Mouse (Mus musculus): ENCODE measurements around the gene C1qa.

The C1qa gene

GRCm38 (mm10) chr4:136898637-136899036, at the start of gene C1qa:
Gene C1qa (minus strand): TSS chr4:136898803.
- no peak for DNase-seq (ENCODE audit: low spot score)

GRCm38 (mm10) chr4:136945397-136945796, 46.8 kb upstream of the C1qa start:
- DNase-seq (ENCODE audit: low spot score) = peak; percentile 57

GRCm38 (mm10) chr4:136944558-136945350, 46.2 kb upstream of the C1qa start:
- no peak for DNase-seq (ENCODE audit: low spot score)

- DNase-seq (ENCODE audit: low spot score) = peak; percentile 51
These were observed 44.6 kb upstream of the C1qa start for GRCm38 (mm10) chr4:136943175-136943574.

DNA sequence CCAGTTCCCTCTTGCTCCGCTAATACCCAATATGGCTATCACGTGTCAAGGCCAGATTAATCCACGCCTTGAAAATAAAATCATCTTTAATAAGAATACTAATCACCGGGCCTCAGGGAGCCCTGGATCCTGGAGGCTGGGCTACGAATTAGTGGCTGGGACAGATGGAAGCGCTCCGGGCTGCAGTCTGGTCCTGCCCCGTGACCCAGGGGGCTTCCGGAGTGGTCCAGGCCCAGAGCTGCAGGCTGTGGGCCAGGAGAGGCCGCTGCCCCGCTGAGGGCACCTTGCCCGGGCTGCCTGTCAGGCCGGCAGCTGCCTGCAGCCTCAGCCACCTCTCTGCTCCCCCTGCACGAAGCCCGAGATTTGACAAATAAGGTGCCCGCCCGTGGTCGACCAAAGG, 44.2 kb upstream of the C1qa start:
- DNase-seq (ENCODE audit: low spot score) = no peak

GRCm38 (mm10) chr4:136937935-136938334, 39.3 kb upstream of the C1qa start:
- DNase-seq (ENCODE audit: low spot score) = no peak

GRCm38 (mm10) chr4:136937344-136937743, 38.7 kb upstream of the C1qa start:
- no peak for DNase-seq (ENCODE audit: low spot score)

- no peak for DNase-seq (ENCODE audit: low spot score)
These were observed 36.4 kb upstream of the C1qa start for GRCm38 (mm10) chr4:136934746-136935613.

DNA sequence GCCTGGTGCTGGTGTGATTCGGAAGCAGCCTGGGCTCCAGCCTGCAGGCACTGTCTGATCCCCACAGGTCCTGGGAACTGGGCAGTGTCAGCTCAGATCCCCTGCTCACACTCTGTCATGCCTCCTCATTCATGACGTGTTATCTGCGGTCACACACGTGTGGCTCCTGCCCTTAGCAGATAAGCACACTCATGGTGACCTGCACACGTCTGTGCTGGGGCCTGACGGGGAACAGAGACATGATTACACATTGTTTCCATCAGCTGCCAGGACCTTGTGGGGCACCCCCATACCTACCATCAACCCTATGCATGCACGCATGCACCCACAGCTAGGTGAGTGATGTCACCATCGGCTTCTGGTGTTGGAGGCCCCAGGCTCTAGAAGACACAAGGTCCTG, 31.9 kb upstream of the C1qa start:
- DNase-seq (ENCODE audit: low spot score) = no peak

- peak; percentile 84 for DNase-seq (ENCODE audit: low spot score)
These were observed 30.3 kb upstream of the C1qa start for GRCm38 (mm10) chr4:136928928-136929327.

GRCm38 (mm10) chr4:136925804-136926203, 27.2 kb upstream of the C1qa start:
- no peak for DNase-seq (ENCODE audit: low spot score)

- peak; percentile 85 for DNase-seq (ENCODE audit: low spot score)
These were observed 25.9 kb upstream of the C1qa start for GRCm38 (mm10) chr4:136924529-136924928.

- DNase-seq (ENCODE audit: low spot score) = no peak
These were observed 20.9 kb upstream of the C1qa start for GRCm38 (mm10) chr4:136919526-136919925.

GRCm38 (mm10) chr4:136918834-136919233, 20.2 kb upstream of the C1qa start:
- DNase-seq (ENCODE audit: low spot score) = no peak

GRCm38 (mm10) chr4:136917165-136917524, 18.5 kb upstream of the C1qa start:
- DNase-seq (ENCODE audit: low spot score) = no peak

- DNase-seq (ENCODE audit: low spot score) = no peak
These were observed 18.0 kb upstream of the C1qa start for GRCm38 (mm10) chr4:136916359-136917164.

DNA sequence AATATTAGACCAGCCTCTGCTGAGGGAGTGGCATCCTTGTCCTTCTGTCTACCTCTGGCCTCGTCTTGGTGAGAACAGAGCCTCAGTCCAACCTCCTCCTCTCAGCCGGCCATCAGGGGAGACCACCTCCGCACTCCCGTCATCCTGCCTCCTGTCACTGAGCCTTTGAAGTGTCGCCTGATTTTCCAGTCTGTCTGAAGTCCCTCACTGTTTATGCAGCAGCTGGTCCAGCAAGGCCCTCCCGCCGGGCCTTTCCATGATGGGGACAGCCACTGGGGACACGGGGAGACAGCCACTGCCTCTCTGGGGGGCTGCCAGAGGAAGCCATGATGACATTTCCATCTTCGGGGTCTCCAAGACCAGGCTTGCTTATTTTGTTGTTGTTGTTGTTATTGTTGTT, 14.2 kb upstream of the C1qa start:
- no peak for DNase-seq (ENCODE audit: low spot score)

- DNase-seq (ENCODE audit: low spot score) = no peak
These were observed 13.2 kb upstream of the C1qa start for GRCm38 (mm10) chr4:136911804-136912203.

DNA sequence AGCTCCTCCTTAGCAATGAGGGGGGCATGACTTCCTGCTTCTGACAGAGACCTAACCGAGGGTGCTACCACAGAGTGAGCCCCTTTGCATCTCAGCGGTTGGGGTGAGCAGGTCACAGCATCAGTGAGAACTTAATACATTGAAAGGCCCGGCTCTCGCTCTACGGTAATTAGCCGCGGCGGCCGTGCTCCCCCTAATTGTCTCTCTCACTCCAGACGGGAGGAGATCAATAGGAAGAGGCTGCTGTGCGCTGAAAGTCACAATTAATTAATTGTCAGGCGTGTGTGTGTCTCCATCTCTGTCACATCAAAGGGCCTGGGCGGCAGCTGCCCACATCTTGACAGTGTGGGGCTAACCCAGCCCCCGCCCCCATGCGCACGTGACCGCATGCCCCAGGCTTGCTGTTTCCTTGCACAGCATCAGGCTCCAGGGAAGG, 12.6 kb upstream of the C1qa start:
- DNase-seq (ENCODE audit: low spot score) = peak; percentile 41

GRCm38 (mm10) chr4:136907809-136908208, 9.2 kb upstream of the C1qa start:
- DNase-seq (ENCODE audit: low spot score) = no peak

DNA sequence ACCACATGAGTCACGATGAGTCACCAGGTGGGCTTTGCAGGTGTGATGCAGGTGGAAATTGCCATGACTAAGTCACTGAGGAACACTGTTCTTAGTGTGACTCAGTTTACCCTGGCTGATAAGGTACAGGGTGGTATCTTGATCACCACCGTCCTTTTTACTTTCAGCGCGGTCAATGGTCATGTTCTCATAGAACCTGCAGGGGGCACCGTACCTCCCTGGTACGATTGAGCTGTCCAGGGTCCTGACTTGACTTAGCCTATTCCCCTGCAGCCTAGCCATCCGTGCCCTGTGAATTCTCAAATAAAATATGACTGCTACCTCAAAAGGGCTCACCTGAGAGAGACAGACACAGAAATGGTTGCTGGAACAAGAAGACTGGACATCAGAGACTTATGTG, 8.4 kb upstream of the C1qa start:
- DNase-seq (ENCODE audit: low spot score) = peak; percentile 92

Measured in embryo, embryonic 10 days (tissue).